Mouse (Mus musculus): ENCODE measurements around the gene Cab39.
A peak's percentile ranks its signal among the peaks of the same experiment; 100 is the strongest.
"Not testable (repeated sequence)": the region's sequence is repeated elsewhere in the genome, so short reads cannot be mapped to it uniquely, and the experiment has no call there.

The Cab39 gene

GRCm38 (mm10) chr1:85790565-85790964 lies 2.7 kb upstream of the Cab39 start:
- DNase-seq (ENCODE audit: low spot score), result no peak

- no peak for DNase-seq (ENCODE audit: low spot score)
Measured at GRCm38 (mm10) chr1:85791476-85791875, 1.8 kb upstream of the Cab39 start.

DNA sequence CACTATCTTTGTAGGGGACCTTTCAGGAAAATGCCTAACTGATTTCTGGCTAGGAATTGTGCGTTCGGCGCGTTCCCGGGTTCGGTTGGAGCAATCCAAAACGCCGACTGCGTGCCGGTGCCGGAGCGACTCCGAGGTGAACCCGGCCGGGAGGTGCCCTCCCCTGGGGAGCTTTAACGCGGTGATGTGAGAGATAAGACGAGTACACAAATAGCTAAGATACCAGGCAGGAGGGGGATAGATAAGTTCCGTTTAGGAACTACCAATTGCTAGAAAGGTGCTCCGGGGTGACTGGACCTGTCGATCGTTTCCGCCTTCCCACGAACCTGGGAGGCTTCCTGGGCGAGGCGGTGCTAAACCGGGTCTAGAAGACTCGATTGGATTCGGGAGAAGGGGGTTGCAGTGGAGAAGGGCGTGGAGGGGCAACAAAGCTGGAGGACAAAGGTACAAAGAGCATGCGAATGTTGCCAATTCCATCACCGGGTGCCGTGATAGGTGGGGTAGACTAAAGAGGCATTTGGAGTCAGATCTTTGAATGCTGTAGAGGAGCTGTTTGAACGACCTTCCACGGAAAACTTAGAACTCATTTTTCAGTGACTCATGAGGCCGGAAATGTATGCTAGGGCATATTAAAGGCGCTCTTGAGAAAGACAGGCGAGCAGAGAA lies 998 bp downstream of the Cab39 start:
- DNase-seq (ENCODE audit: low spot score), result peak; percentile 55

DNA sequence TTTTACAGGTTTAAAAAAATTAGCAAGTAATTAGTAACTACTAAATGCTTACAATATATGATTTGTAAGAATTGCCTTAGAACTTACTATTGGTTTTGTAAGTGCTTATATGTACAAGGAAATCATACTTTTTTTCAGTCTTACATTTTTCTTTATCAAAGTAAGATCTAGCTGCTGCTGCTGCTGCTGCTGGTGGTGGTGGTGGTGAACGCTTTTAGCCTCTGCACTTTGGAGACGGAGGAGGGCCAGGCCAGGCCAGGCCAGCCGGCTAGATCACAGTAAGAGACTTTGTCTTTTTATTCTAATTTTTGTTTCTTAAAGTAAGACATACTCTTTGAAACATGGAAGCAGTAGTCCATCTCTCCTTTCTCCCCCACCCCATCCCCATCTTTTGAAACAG lies 2.0 kb downstream of the Cab39 start:
- no peak for DNase-seq (ENCODE audit: low spot score)

DNA sequence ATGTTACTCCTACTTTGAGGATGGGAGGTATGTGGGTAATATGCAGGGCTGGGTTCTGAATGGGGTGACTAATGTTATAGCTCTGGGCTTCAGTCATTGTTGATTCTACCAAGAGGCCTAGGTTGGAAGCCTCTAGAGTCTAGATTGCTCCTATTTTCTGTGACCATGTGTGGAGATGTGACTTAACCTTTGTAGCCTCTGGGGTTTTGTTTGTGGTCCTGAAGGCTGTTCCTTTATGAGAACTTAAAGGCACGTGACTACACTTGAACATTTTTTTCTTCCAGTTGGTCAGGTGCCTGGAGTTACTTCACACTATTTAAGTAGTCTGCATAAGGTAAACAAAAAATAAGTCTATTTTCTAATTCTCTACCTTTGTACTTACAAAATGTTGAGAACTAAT lies 6.5 kb downstream of the Cab39 start:
- peak; percentile 8 for DNase-seq (ENCODE audit: low spot score)

DNA sequence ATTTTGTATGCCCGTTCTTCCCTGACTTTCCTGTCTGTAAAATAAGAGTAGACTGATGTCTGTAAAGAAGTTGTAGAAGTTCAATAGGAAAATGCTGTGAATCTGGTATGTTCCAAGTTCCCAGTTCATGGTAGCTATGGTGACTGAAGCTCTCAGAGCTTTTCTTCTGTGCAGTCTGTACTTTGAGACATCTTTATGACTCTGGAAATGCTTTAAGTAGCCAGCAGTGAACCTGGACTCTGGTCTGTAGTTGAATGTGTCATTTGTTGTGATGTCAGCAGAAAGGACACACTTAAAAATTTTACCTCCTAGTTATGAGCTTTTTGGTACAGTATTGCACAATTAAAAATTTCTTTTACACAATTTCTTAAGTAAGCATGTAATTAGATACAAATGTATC lies 9.3 kb downstream of the Cab39 start:
- DNase-seq (ENCODE audit: low spot score), result no peak

DNA sequence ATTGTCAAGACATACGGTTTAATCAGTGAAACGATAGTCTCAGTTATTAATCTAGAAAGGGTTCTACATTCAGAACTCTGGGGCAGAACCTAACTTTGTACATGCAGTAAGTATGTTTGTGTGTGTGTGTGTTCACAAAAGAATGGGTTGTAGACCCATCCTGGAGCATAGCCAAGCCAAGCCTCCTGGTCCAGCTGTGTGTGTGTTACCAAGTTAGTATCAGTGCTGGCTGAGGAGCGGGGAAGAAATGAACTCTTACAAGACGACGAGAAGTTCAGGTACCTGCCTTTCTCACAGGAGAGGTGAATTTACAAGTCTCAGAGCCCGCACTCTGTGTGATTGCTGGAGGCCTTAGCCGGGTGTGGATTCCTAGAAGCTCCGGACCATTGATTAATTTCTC lies 11.3 kb downstream of the Cab39 start:
- no peak for DNase-seq (ENCODE audit: low spot score)

DNA sequence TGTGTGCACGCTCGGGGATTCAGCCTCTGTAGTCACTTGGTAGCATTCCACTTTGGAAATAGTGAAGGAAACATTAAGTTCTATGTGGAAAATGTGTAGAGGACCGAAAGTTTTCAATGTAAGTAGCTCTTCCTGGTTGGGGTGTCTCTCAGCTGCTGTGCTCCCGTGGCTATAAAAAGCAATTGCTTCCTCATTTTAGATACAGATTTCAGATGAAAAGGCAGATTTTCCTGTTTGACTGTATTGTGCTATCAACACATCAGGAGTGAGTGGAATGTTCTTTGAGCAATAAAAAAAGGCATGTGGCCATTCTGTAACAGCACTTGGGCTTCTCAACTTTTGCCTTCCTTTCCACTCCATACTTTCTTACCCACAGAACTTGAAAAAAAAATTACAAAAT lies 16.0 kb downstream of the Cab39 start:
- DNase-seq (ENCODE audit: low spot score), result no peak

DNA sequence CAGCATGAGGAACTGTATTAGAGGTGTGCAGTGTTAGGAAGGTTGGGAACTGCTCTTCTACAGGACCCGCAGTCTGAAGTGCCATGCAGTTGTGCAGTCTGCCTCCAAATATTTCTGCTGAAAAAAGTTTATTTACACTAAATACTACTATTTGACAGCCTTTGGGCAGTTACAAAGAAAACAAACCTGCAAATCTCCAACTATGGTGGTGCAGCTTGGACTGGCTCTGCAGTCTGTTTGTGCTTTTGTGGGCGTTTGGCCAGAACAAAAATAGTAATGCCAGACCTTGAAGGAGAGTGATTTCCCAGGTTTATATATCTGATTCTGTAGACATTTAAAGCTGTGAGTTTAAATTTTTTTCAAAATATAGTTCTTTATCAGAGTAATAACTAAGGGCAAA lies 17.1 kb downstream of the Cab39 start:
- no peak for DNase-seq (ENCODE audit: low spot score)

- no peak for DNase-seq (ENCODE audit: low spot score)
Measured at GRCm38 (mm10) chr1:85810787-85811186, 17.5 kb downstream of the Cab39 start.

DNA sequence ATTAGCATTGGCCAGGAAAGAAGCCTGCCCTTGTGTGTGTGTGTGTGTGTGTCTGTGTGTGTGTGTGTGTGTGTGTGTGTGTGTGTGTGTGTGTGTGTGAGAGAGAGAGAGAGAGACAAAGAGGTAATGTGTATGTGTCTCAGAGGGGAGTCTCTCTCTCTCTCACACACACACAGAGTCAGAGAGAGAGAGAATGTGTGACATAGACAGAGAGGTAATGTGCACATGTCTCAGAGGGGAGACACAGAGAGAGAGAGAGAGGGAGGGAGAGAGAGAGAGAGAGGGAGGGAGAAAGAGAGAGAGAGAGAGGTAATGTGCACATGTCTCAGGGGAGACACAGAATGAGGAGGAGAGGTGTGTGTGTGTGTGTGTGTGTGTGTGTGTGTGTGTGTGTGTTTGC lies 21.0 kb downstream of the Cab39 start:
- not testable (repeated sequence) for DNase-seq (ENCODE audit: low spot score)

- no peak for DNase-seq (ENCODE audit: low spot score)
Measured at GRCm38 (mm10) chr1:85818121-85818520, 24.9 kb downstream of the Cab39 start.

DNA sequence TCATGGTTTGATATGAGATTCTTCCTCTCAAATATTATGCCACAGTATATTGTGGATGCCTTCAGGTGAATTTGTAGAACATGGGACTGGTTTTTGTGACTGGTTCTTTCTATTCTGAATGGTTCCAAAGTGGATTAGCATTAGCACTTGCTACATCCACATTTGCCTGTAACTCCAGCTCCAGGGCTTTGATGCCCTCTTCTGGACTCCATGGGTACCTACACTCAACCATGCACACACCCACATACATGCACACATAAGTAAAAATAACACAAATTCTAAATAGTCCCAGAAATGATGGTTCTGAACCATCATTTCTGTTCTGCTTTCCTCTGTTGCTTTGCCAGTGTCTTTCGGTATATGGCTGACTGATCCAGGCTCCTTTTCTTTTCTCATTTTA lies 26.5 kb downstream of the Cab39 start:
- DNase-seq (ENCODE audit: low spot score), result no peak

GRCm38 (mm10) chr1:85822239-85822638 lies 29.0 kb downstream of the Cab39 start:
- DNase-seq (ENCODE audit: low spot score), result no peak

DNA sequence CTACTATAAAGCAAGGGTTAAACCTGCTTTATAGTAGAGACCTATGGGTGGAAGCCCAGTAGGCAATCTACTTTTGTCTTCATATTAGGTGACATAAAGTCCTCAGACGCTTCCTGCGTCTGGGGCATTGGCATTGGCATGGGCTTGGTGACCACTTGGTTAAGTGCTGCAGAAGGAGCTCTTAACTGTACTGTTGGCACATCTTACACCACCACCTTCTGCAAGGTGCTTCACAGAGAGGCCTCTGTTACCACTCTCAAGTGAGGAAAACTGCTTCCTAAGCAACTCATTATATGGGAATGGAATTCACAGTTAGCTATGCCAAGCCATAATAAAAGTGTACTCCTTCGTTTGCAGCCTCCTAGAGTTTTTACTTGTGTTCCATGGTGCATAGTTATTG lies 31.7 kb downstream of the Cab39 start:
- no peak for DNase-seq (ENCODE audit: low spot score)

- no peak for DNase-seq (ENCODE audit: low spot score)
Measured at GRCm38 (mm10) chr1:85827166-85827565, 33.9 kb downstream of the Cab39 start.

DNA sequence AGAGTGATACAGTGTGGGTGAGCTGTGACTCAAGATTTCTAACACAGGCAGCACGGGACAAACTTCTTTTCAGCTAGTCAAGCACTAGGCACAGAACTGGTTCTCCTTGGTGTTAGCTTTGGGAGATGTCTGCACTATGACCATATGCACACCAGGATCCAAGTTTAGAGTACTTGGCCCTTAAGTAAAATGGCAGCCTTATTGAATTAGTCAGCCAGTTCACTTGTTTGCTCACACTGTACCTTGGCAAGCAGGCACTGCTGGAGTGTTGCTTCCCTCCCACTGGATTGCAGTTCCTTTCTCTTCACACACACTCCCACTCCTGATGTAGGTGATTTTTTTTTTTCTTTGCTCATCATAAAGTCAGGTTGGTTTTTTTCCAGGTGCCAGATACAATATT lies 35.8 kb downstream of the Cab39 start:
- DNase-seq (ENCODE audit: low spot score), result no peak

GRCm38 (mm10) chr1:85838056-85838455 lies 44.8 kb downstream of the Cab39 start:
- DNase-seq (ENCODE audit: low spot score), result peak; percentile 51

DNA sequence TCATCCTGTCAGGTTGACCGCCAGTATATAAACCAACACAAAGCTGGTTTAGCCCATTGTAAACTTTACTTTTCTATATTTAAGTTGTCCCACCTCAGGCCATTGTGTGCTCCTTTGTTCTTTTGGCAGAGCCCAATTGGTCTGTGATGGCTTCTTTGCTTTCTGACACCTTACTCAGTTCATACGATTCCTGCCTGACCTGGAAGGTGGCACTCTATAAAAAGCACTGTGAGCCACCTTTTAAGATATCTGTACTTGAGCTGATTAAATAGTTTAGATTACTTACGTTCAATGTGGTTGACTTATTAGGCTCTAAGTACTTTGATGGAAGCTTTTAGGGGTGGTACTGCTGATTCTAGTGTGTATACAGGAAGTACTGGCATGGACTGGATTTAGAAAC lies 46.1 kb downstream of the Cab39 start:
- DNase-seq (ENCODE audit: low spot score), result no peak

DNA sequence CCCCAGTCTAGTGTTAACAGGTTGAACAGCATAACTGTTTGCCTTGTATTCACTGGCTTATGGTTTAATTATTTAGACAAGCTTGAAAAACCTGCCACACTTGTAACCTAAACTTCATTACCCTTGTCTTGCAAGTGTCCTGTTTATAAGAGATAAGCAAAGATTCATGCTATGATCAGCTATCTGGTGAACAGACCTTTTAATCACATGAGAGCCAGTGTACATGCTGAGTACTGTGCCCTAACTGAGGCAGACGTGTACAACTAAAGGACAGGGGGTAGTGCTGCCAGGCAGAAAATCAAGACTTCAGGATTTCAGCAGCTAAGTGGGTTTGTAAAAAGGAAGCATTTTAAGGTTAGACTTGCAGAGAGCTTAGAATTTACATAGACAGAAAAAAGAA lies 46.5 kb downstream of the Cab39 start:
- no peak for DNase-seq (ENCODE audit: low spot score)

DNA sequence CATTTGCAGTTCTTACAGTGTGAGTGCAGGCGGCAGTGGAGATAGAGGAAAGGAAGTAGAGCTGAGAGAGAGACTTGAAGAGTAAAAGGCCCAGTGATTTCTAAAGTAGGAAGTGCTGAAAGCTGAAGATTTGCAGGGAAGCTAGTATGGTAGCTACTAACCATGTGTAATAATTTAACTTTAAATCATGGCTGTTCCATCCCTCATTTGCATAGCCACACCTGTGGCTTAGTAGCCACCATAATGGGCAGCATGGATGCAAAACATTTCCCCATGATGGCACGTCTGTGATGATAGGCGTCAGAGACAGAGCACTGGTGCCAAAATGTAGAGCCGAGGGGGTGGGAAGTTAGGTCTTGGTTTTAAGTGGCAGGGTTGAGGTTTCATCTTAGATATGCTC lies 47.2 kb downstream of the Cab39 start:
- no peak for DNase-seq (ENCODE audit: low spot score)

DNA sequence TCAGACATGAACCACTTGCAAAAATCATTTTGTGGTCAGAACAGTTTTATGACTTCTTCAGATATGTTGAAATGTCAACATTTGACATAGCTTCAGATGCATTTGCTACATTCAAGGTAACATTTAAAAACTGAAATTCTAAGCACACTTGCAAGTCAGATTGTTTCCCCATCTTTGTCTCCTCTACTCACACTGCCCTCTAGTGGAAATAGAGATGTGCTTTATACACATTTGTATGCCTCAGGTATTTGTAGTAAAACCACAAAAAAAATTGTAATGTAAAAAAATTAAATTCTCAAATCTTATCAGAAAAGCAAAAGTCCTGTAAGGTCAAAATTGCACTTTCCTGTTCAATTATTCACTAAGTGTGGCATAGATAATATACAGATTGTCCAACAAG lies 49.0 kb downstream of the Cab39 start:
- no peak for DNase-seq (ENCODE audit: low spot score)

GRCm38 (mm10) chr1:85843291-85843863 lies 50.1 kb downstream of the Cab39 start:
- DNase-seq (ENCODE audit: low spot score), result no peak

DNA sequence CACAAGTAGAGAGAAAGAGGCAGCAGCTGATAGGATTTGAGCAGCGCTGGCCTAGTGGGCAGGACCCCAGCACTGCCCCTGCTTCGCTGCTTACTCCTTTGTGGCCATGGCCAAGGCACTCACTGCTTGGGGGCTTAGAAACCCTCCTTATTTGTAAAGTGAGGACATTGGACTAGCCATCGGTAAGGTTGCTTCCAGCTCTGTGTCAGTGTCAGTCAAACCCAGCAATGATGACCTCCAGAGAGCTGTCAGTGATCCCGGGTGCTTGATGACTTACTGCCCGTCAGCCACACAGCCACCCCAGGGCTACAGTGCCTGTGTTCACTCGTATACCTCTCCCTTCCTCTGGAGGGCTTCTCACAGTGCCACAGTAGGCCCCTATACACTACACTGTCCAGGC lies 51.7 kb downstream of the Cab39 start:
- DNase-seq (ENCODE audit: low spot score), result no peak
